12 mouse cellular contexts compared by ENCODE assay signal in genomic region chr11:119947897-119948296, GRCm38 (mm10). TPM values are rescaled to one million over a fixed set of nuclear protein-coding genes. Genes with fewer than 3 reads are reported as not detected.
A peak's percentile ranks its signal among the peaks of the same experiment; 100 is the strongest.
DNase-seq lines count a peak whose midpoint lies in the region; ATAC-seq and TF ChIP-seq lines count a peak whose summit lies in the region.
"Had no signal": no experiment of that assay in that cellular context is flagged by ENCODE, and none has a peak within 500 bp of the region (broad histone marks: within the 10 kb centered on the region; RNA-seq: fewer than 3 reads in every experiment).

No protein-coding gene starts in this region.

- TF ChIP-seq POLR2A in kidney, adult 2 months (IDR thresholded peaks at IDR 0.05; ENCODE audit: low read depth, low read length), result no peak
- no peak for TF ChIP-seq POLR2A in ES-Bruce4 (IDR thresholded peaks at IDR 0.05; ENCODE audit: insufficient read depth, low read length)

- H3K27ac ChIP-seq in kidney, adult 2 months (ENCODE audit: insufficient read depth, low read depth, low read length), result no peak overlapping the region
- no peak overlapping the region for H3K27ac ChIP-seq in kidney, embryonic 15.5 days
- no peak overlapping the region for H3K27ac ChIP-seq in ES-Bruce4 (ENCODE audit: insufficient read depth, low read length)
- peak overlapping the region; percentile 55; the same call in 1 of the 2 replicates for H3K27ac ChIP-seq in liver, embryonic 15.5 days (replicated peaks)
- H3K27ac ChIP-seq: limb, embryonic 13.5 days had no signal

- no peaks in the 10 kb centered on the region for H3K9me3 ChIP-seq in kidney, embryonic 15.5 days (replicated peaks)
- H3K9me3 ChIP-seq in ES-Bruce4 (replicated peaks; ENCODE audit: control insufficient read depth, insufficient read depth, low read length, poor library complexity, severe bottlenecking), result no peaks in the 10 kb centered on the region
- H3K9me3 ChIP-seq in liver, embryonic 15.5 days (replicated peaks), result no peaks in the 10 kb centered on the region
- H3K9me3 ChIP-seq: limb, embryonic 13.5 days; megakaryocyte, embryonic 14.5 days had no signal

- H3K9ac ChIP-seq in kidney, embryonic 15.5 days, result no peak overlapping the region
- no peak overlapping the region for H3K9ac ChIP-seq in ES-Bruce4 (ENCODE audit: low read depth, poor library complexity, severe bottlenecking)
- H3K9ac ChIP-seq in liver, embryonic 15.5 days, result no peak overlapping the region
- H3K9ac ChIP-seq: limb, embryonic 13.5 days had no signal

- no peaks in the 10 kb centered on the region for H3K36me3 ChIP-seq in kidney, adult 2 months (ENCODE audit: control insufficient read depth, insufficient read depth, low read length)
- H3K36me3 ChIP-seq in kidney, embryonic 15.5 days, result no peaks in the 10 kb centered on the region
- no peaks in the 10 kb centered on the region for H3K36me3 ChIP-seq in ES-Bruce4 (ENCODE audit: control insufficient read depth, insufficient read depth, low read length, poor library complexity, severe bottlenecking)
- H3K36me3 ChIP-seq in liver, embryonic 15.5 days (replicated peaks), result no peaks in the 10 kb centered on the region
- H3K36me3 ChIP-seq: limb, embryonic 13.5 days had no signal

- WGBS in kidney, adult 2 months, result 48% methylated on average over 2 of the region's 2 CpGs
- 38% methylated on average over 2 of the region's 2 CpGs for WGBS in kidney, embryonic 15.5 days
- WGBS in liver, embryonic 15.5 days (ENCODE audit: insufficient replicate concordance), result 40% methylated on average over 2 of the region's 2 CpGs

- no peak overlapping the region for H3K4me2 ChIP-seq in kidney, embryonic 15.5 days
- H3K4me2 ChIP-seq in liver, embryonic 15.5 days, result peak overlapping the region; percentile 20; the same call in 1 of the 2 replicates
- H3K4me2 ChIP-seq: limb, embryonic 13.5 days had no signal

- H3K27me3 ChIP-seq in kidney, adult 2 months (replicated peaks; ENCODE audit: control insufficient read depth, insufficient read depth, low read length), result no peaks in the 10 kb centered on the region
- no peaks in the 10 kb centered on the region for H3K27me3 ChIP-seq in kidney, embryonic 15.5 days
- no peaks in the 10 kb centered on the region for H3K27me3 ChIP-seq in ES-Bruce4 (ENCODE audit: control insufficient read depth, insufficient read depth, low read length, poor library complexity, severe bottlenecking)
- peaks cover 30% of the 10 kb centered on the region for H3K27me3 ChIP-seq in liver, embryonic 15.5 days
- H3K27me3 ChIP-seq: limb, embryonic 13.5 days had no signal

- H3K4me3 ChIP-seq in kidney, adult 2 months (ENCODE audit: insufficient read depth, low read depth, low read length), result no peak overlapping the region
- H3K4me3 ChIP-seq in kidney, embryonic 15.5 days (replicated peaks), result no peak overlapping the region
- H3K4me3 ChIP-seq in ES-Bruce4 (ENCODE audit: low read depth, low read length), result no peak overlapping the region
- no peak overlapping the region for H3K4me3 ChIP-seq in liver, embryonic 15.5 days (replicated peaks)
- H3K4me3 ChIP-seq: limb, embryonic 13.5 days had no signal

- H3K4me1 ChIP-seq in kidney, adult 2 months (ENCODE audit: control insufficient read depth, insufficient read depth, low read length), result peaks cover 63% of the 10 kb centered on the region
- H3K4me1 ChIP-seq in kidney, embryonic 15.5 days, result peaks cover 58% of the 10 kb centered on the region
- no peaks in the 10 kb centered on the region for H3K4me1 ChIP-seq in ES-Bruce4 (ENCODE audit: control insufficient read depth, insufficient read depth, low read length)
- H3K4me1 ChIP-seq in liver, embryonic 15.5 days (replicated peaks), result peaks cover 57% of the 10 kb centered on the region

- no peak for DNase-seq in kidney, adult 2 months
- peak; percentile 36 for DNase-seq in 416B (ENCODE audit: low read depth)
- DNase-seq in adrenal gland, postnatal 36 days, result no peak
- DNase-seq in kidney, postnatal 4 days, result no peak
- DNase-seq: cerebellum, adult 18-20 months; kidney, adult 18-20 months had no signal

- TF ChIP-seq EP300 in ES-Bruce4 (IDR thresholded peaks at IDR 0.05; ENCODE audit: insufficient read depth, low read depth, low read length), result no peak

- no peak for ATAC-seq in kidney, embryonic 15.5 days (replicated peaks; ENCODE audit: low FRiP score)
- no peak for ATAC-seq in liver, embryonic 15.5 days (ENCODE audit: insufficient read depth)
- ATAC-seq: activated CD4-positive, CD25-positive, alpha-beta regulatory T cell, adult 4 months had no signal

- TF ChIP-seq CTCF in kidney, adult 2 months (conservative IDR thresholded peaks at IDR 0.05; ENCODE audit: insufficient read depth, insufficient read length, low read depth, low read length), result peak; percentile 44
- peak; percentile 30 for TF ChIP-seq CTCF in ES-Bruce4 (IDR thresholded peaks at IDR 0.05; ENCODE audit: low read depth, low read length)

RNA-seq across cellular contexts. Expression of gene Baiap2, which starts 5.3 kb away (rescaled TPM):
- 78.1 and 88.4 TPM in 2 replicates for polyA plus RNA-seq in kidney, adult 2 months (2012; rRNA removed)
- 20.8 and 22.3 TPM in 2 replicates for polyA plus RNA-seq in kidney, embryonic 15.5 days (2015; fragmentation: Nextera tagmentation; extraction: Ambion mirVana)
- 15.4 and 15.6 TPM in 2 replicates for polyA plus RNA-seq in ES-Bruce4 (2011; ENCODE audit: insufficient read depth, insufficient read length, low read depth, missing spikeins)
- polyA plus RNA-seq in liver, embryonic 15.5 days (2015; fragmentation: Nextera tagmentation; extraction: Ambion mirVana), result 8.0 and 9.4 TPM in 2 replicates
- 10 to 100 TPM; 11.3 to 24.0 TPM for total RNA-seq in adrenal gland, postnatal 36 days (2021)

RNA-seq across cellular contexts. Expression of gene Chmp6, which starts 34.7 kb away (rescaled TPM):
- 97.2 and 106 TPM in 2 replicates for polyA plus RNA-seq in kidney, adult 2 months (2012; rRNA removed)
- polyA plus RNA-seq in kidney, embryonic 15.5 days (2015; fragmentation: Nextera tagmentation; extraction: Ambion mirVana), result 94.1 and 101 TPM in 2 replicates
- 25.4 and 34.0 TPM in 2 replicates for polyA plus RNA-seq in ES-Bruce4 (2011; ENCODE audit: insufficient read depth, insufficient read length, low read depth, missing spikeins)
- polyA plus RNA-seq in liver, embryonic 15.5 days (2015; fragmentation: Nextera tagmentation; extraction: Ambion mirVana), result 25.4 and 29.5 TPM in 2 replicates
- 10 to 100 TPM; 31.9 to 37.6 TPM for total RNA-seq in adrenal gland, postnatal 36 days (2021)
